Mouse (Mus musculus): Measurements from ENCODE around the gene Tprn.

The Tprn gene

GRCm38 (mm10) chr2:25265897-25266656 lies 3.7 kb downstream of the Tprn start:
- in situ Hi-C loops (cut with MboI): no loop called here

GRCm38 (mm10) chr2:25266720-25267119 lies 4.3 kb downstream of the Tprn start:
- in situ Hi-C loops (cut with MboI): no loop called here

DNA sequence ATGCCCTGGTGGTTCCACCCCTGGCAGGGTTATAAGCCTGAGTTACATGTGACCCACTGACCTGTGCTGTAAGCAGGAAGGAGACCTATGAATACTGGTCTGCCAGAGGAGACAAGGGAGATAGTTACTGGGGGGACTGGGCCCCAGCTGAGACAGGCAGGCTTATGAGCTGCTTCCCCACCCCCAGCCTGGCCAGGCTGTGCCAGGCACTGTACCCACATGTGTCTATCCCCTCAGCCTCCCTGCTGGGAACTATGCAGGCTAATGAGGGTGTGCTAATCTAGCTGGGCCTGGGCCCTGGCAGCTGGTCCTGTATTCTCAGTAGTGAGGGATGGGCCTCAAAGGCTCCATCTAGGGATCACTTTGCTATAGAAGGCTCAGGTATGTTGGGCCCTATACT lies 4.8 kb downstream of the Tprn start:
- in situ Hi-C loops (cut with MboI): no loop called here

- in situ Hi-C loops (cut with MboI): no loop called here
These were observed 5.4 kb downstream of the Tprn start for GRCm38 (mm10) chr2:25267746-25268309.

DNA sequence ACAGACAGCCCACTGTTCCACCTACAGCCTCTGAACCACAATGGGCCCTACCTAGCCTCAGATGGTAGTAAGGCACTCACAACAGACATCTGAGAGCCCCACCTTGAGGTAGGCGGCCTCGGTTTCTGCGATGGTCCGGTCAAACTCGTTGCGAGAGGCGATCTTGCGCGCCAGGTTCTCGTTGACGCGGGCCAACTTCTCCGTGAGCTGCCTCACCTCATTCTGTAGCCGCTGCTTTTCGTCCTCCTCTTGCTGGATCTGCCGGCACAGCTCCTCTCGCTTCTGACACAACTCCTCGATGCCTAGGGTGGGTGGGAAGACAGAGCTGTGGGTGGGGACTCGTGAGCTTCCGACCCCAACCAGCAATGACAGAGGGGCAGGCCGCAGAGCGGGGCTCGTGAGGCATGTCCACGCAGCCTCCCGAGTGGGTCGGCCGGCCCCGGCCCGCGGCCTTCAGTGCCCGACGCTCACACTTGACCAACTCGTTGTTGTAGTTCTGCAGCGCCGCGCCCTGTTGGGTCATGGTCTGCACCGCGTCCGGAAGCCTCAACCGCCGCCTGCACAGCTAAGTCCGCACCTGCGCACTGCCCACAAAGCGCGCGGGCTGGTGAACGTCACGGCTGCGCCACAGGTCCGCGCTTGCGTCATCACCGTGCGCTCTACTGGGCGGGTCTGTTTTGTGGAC lies 9.6 kb downstream of the Tprn start, which contains the start of the genes Ssna1 and Anapc2:
TSS of gene Ssna1 (minus strand) at position 612 of the 685 bp plus-strand sequence.
TSS of gene Anapc2 (plus strand) at position 652 of the 685 bp plus-strand sequence.
- in situ Hi-C loops (cut with MboI): no loop called here

- in situ Hi-C loops (cut with MboI): no loop called here
These were observed 10.1 kb downstream of the Tprn start for GRCm38 (mm10) chr2:25272515-25272914.

GRCm38 (mm10) chr2:25273010-25273409 lies 10.6 kb downstream of the Tprn start:
- in situ Hi-C loops (cut with MboI): no loop called here

GRCm38 (mm10) chr2:25278928-25279882 lies 16.8 kb downstream of the Tprn start:
- in situ Hi-C loops (cut with MboI): no loop called here

DNA sequence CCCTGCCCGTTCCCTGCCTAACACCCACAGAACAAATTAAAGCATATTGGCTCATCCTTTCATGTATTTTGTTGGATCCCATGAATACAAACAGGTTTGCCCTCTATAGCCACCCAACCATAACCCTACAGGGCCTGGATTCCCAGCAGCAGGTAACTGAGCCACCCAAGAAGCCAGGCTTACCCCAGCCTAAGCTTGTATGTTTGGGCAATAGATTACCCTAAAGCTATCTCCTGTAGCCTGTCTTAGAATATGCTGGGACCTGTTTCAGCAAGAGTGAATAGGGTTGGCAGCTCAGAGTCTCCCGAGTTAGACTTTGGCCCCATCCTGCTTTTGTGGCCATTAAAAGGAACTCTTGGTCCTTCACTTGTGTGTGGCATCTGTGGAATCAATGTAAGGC lies 23.1 kb downstream of the Tprn start:
- in situ Hi-C loops (cut with MboI): no loop called here

GRCm38 (mm10) chr2:25286314-25286713 lies 23.9 kb downstream of the Tprn start:
- in situ Hi-C loops (cut with MboI): no loop called here

GRCm38 (mm10) chr2:25286837-25287636 lies 24.6 kb downstream of the Tprn start:
- in situ Hi-C loops (cut with MboI): no loop called here

DNA sequence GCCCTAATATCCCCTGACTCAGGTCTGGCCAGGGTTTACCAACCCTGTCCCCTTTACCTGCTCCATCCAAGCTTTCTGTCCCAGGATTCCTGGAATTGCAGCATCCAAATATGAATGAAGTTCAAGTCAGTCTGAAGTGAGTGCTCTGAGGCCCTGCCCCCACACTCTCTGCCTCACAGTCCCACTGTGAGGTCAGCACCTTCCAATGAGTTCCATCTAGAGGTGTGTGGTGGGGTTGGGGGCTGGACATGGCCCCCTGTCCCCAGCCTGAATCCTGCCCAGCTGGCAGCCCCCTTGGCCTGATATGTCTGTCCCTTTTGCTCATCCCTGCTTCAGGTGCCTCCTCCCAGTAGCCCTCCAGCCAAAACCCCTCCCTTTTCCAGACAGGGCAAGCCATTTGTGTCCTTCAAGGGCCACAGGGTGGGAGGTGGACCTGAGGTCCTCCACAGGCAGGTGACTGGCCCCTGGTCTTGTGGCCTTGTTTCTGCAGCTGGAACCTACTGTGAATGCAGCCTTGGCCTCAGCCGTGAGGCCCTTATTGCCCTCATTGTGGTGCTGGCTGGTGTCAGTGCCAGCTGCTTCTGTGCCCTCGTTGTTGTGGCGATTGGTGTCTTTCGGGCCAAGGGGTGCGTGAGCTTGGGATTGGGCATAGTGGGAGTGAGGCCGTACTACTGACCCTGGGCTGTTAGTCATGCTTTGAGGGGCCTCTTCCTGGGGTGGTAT lies 25.7 kb downstream of the Tprn start, which contains the start of gene Tmem210:
TSS of gene Tmem210 (plus strand) at position 219 of the 723 bp plus-strand sequence.
- in situ Hi-C loops (cut with MboI): no loop called here

GRCm38 (mm10) chr2:25288734-25289345 lies 26.4 kb downstream of the Tprn start:
- in situ Hi-C loops (cut with MboI): no loop called here

- in situ Hi-C loops (cut with MboI): no loop called here
These were observed 27.2 kb downstream of the Tprn start, which contains the start of gene Lrrc26 for GRCm38 (mm10) chr2:25289651-25290050. TSS of gene Lrrc26 (plus strand) at chr2:25289915.

DNA sequence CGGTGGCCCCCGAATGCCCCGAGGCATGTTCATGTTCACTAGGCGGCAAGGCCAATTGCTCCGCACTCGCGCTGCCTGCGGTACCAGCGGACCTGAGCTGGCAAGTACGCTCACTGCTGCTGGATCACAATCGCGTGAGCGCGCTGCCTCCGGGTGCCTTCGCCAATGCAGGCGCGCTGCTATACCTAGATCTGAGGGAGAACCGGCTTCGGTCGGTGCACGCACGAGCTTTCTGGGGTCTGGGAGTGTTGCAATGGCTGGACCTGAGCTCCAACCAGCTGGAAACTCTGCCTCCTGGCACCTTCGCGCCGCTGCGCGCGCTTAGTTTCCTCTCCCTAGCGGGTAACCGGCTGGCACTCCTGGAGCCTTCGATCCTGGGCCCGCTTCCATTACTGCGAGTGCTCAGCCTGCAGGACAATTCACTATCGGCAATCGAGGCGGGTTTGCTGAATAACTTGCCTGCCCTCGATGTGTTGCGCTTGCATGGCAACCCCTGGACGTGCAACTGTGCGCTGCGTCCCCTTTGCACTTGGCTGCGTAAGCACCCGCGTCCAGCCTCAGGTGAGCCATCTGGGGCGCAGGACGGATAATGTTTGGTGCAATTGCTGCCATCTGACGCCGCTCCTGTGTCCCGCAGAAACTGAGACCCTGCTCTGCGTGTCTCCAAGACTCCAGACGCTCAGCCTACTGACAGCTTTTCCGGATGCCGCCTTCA lies 27.8 kb downstream of the Tprn start:
- in situ Hi-C loops (cut with MboI): no loop called here

- in situ Hi-C loops (cut with MboI): no loop called here
These were observed 28.4 kb downstream of the Tprn start for GRCm38 (mm10) chr2:25290816-25291130.

DNA sequence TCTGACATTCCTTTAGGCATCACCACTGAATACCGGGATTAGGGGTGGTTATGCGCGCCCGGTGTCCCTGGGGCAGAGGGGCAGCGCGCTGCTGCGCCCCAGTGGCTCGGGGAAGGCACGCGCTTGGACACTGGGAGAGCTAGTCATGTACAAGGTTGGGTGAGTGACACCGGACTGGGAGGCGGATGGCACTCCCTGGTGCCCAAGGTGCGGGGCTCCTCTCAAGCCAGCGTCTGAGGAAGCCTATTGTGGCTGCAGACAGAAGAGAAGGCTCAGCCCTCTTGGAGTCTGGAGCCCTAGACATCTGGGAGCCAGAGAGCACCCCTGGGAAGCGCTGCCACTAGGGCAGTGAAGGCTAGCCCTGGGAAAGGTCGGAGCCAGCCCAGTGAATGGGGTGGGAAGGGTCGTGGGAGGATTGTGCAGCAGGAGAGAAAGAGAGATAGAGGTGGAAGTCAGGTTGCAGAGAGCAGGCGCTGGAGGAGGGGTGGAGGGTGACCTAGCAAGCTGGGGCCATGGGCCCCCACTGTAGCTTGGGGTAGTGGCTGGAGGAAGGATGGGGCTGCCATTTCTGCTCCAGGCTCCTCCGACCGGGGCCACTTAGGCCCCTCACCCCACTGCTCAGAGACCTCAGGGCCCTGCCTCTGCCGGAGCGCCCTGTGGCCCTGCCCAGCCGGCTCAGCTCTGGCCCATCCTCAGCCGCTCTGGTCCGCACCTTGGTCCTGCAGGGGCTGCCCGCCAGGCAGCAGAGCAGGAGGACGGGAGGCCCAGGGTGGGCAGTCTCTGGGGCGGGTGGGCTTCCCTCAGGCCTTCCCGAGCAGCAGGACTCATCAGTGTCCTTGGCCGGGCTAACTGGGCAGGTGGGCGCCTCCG lies 29.0 kb downstream of the Tprn start:
- in situ Hi-C loops (cut with MboI): no loop called here

GRCm38 (mm10) chr2:25292054-25292544 lies 29.7 kb downstream of the Tprn start:
- in situ Hi-C loops (cut with MboI): no loop called here
